Mouse (Mus musculus) lung, embryonic 16.5 days (tissue): ENCODE measurements at regions not wholly inside any gene's neighbourhood (a gene's known extent, or its start where the extent isn't known, plus 50 kb on each side); places are given as distances from the start of the nearest gene placed in this dataset.
A peak's percentile ranks its signal among the peaks of the same experiment; 100 is the strongest.
"Not testable (repeated sequence)": the region's sequence is repeated elsewhere in the genome, so short reads cannot be mapped to it uniquely, and the experiment has no call there.

ENCODE experiments used
- ATAC-seq: fragments of 200-750 bp; cut with Nextera tagmentation; 2 replicates; pipeline ENCODE4 v1.8.0; 2017; ENCODE audit warnings: low read depth, mild to moderate bottlenecking, moderate library complexity
- H3K27ac ChIP-seq: fragments of 300-500 bp; sonication (generic); 2 replicates; pipeline ENCODE4 v1.5.1; 2014; ENCODE audit warnings: mild to moderate bottlenecking, control low read depth, low read length
- H3K27me3 ChIP-seq: fragments of 300-500 bp; sonication (generic); 2 replicates; pipeline ENCODE4 v1.6.1; 2014; ENCODE audit warnings: low read depth, low read length, mixed read lengths; ENCODE audit not compliant: control insufficient read depth, insufficient read depth
- H3K36me3 ChIP-seq: fragments of 300-500 bp; sonication (generic); 2 replicates; pipeline ENCODE4 v1.6.1; 2014; ENCODE audit warnings: low read length; ENCODE audit not compliant: control insufficient read depth, insufficient read depth
- H3K4me1 ChIP-seq: fragments of 300-500 bp; sonication (generic); replicated peaks from 2 replicates; pipeline ENCODE4 v1.6.1; 2014; ENCODE audit warnings: low read length, mixed read lengths; ENCODE audit not compliant: control insufficient read depth, insufficient read depth
- H3K4me2 ChIP-seq: fragments of 300-500 bp; sonication (generic); 2 replicates; pipeline ENCODE4 v1.6.1; 2014; ENCODE audit warnings: low read depth, low read length, control low read depth
- H3K4me3 ChIP-seq: fragments of 300-500 bp; sonication (generic); 2 replicates; pipeline ENCODE4 v1.5.1; 2014; ENCODE audit warnings: mild to moderate bottlenecking, low read length, control low read depth
- H3K9ac ChIP-seq: fragments of 300-500 bp; sonication (generic); 2 replicates; pipeline ENCODE4 v1.6.1; 2014; ENCODE audit warnings: low read length, control low read depth
- H3K9me3 ChIP-seq: fragments of 300-500 bp; sonication (generic); 2 replicates; pipeline ENCODE4 v1.6.1; 2016; ENCODE audit warnings: low read length; ENCODE audit not compliant: control insufficient read depth
- WGBS: fragments of 180-500 bp; shearing (Covaris S2); extraction: QIAGEN DNeasy Blood & Tissue Kit; methylation state at CpG from one replicate; pipeline ENCODE4 v1.1.7; 2014; 5-methylcytosine and 5-hydroxymethylcytosine counted together

- Histone ChIP-seq H3K9me3 (no peaks in the 10 kb centered on the region), H3K4me1 (no peaks in the 10 kb centered on the region), H3K27ac (no peak overlapping the region), H3K9ac (no peak overlapping the region), H3K36me3 (no peaks in the 10 kb centered on the region), H3K4me2 (no peak overlapping the region), H3K27me3 (no peaks in the 10 kb centered on the region), H3K4me3 (no peak overlapping the region)
- 88% methylated on average over 4 of the region's 4 CpGs for WGBS
- no peak for ATAC-seq
These were observed 224.8 kb upstream of the Zfp960 start for GRCm38 (mm10) chr17:16839152-16839551.

- Histone ChIP-seq H3K36me3 (no peaks in the 10 kb centered on the region), H3K27me3 (no peaks in the 10 kb centered on the region), H3K4me1 (no peaks in the 10 kb centered on the region), H3K9me3 (no peaks in the 10 kb centered on the region), H3K27ac (no peak overlapping the region), H3K4me2 (no peak overlapping the region), H3K4me3 (no peak overlapping the region), H3K9ac (no peak overlapping the region)
- ATAC-seq: no peak
- 33% methylated on average over 1 of the region's 1 CpGs for WGBS
These were observed 203.1 kb upstream of the Zfp960 start for GRCm38 (mm10) chr17:16860771-16861170.

- H3K36me3 ChIP-seq: no peaks in the 10 kb centered on the region
- 58% methylated on average over 2 of the region's 2 CpGs for WGBS
- no peak overlapping the region for H3K4me3 ChIP-seq
- H3K27me3 ChIP-seq: no peaks in the 10 kb centered on the region
- no peak overlapping the region for H3K4me2 ChIP-seq
- H3K27ac ChIP-seq: no peak overlapping the region
- no peaks in the 10 kb centered on the region for H3K9me3 ChIP-seq
- no peak overlapping the region for H3K9ac ChIP-seq
- H3K4me1 ChIP-seq: no peaks in the 10 kb centered on the region
- ATAC-seq: no peak
These were observed 163.1 kb upstream of the Zfp960 start for GRCm38 (mm10) chr17:16900791-16901190.

- 93% methylated on average over 2 of the region's 2 CpGs for WGBS
- Histone ChIP-seq H3K4me2 (no peak overlapping the region), H3K4me3 (no peak overlapping the region), H3K4me1 (no peaks in the 10 kb centered on the region), H3K27me3 (no peaks in the 10 kb centered on the region), H3K9ac (no peak overlapping the region), H3K36me3 (no peaks in the 10 kb centered on the region), H3K9me3 (no peaks in the 10 kb centered on the region), H3K27ac (no peak overlapping the region)
- ATAC-seq: no peak
These were observed 145.7 kb upstream of the Zfp960 start for GRCm38 (mm10) chr17:16918191-16918590.

GRCm38 (mm10) chr17:16926200-16926599, 137.7 kb upstream of the Zfp960 start:
- no peak for ATAC-seq
- Histone ChIP-seq H3K27me3 (no peaks in the 10 kb centered on the region), H3K36me3 (no peaks in the 10 kb centered on the region), H3K9ac (no peak overlapping the region), H3K4me1 (no peaks in the 10 kb centered on the region), H3K9me3 (no peaks in the 10 kb centered on the region), H3K27ac (no peak overlapping the region), H3K4me2 (no peak overlapping the region), H3K4me3 (no peak overlapping the region)

- Histone ChIP-seq H3K9ac (peak overlapping the region; percentile 62), H3K4me3 (peak overlapping the region; percentile 59), H3K4me2 (peak overlapping the region; percentile 38), H3K27ac (peak overlapping the region; percentile 55; the same call in 1 of the 2 replicates)
- H3K4me1 ChIP-seq, H3K9me3 ChIP-seq, H3K36me3 ChIP-seq, H3K27me3 ChIP-seq: not testable (repeated sequence)
- WGBS: 2% methylated on average over 20 of the region's 26 CpGs
- ATAC-seq: peak; percentile 100
These were observed 112.6 kb upstream of the Zfp960 start for GRCm38 (mm10) chr17:16951092-16952016.

GRCm38 (mm10) chr17:16952146-16952545, 111.8 kb upstream of the Zfp960 start:
- not testable (repeated sequence) for H3K4me1 ChIP-seq, ATAC-seq, H3K9ac ChIP-seq, H3K9me3 ChIP-seq, H3K36me3 ChIP-seq, H3K27ac ChIP-seq, H3K27me3 ChIP-seq
- 28% methylated on average over 2 of the region's 2 CpGs for WGBS
- Histone ChIP-seq H3K4me2 (0 out of 2 replicates have a peak overlapping the region, but pooled peaks have one; percentile 39), H3K4me3 (peak overlapping the region; percentile 26; the same call in 1 of the 2 replicates)

GRCm38 (mm10) chr17:16997241-16997640, 66.7 kb upstream of the Zfp960 start:
- H3K9ac ChIP-seq, H3K4me3 ChIP-seq, H3K4me1 ChIP-seq, H3K27ac ChIP-seq, H3K9me3 ChIP-seq, H3K4me2 ChIP-seq, H3K27me3 ChIP-seq, ATAC-seq, H3K36me3 ChIP-seq: not testable (repeated sequence)
- WGBS: 85% methylated on average over 21 of the region's 21 CpGs

GRCm38 (mm10) chr17:17004632-17005265, 59.2 kb upstream of the Zfp960 start:
- peak overlapping the region; percentile 63 for H3K9ac ChIP-seq
- peak overlapping the region; percentile 60 for H3K4me3 ChIP-seq
- H3K27ac ChIP-seq: peak overlapping the region; percentile 49; the same call in 1 of the 2 replicates
- H3K27me3 ChIP-seq, H3K4me1 ChIP-seq, H3K36me3 ChIP-seq, H3K9me3 ChIP-seq: not testable (repeated sequence)
- peak overlapping the region; percentile 62 for H3K4me2 ChIP-seq
- peak; percentile 100 for ATAC-seq
- WGBS: under 1% methylated on average over 16 of the region's 16 CpGs
